Mouse (Mus musculus) midbrain, embryonic 12.5 days (tissue): Measurements from ENCODE around the gene H1f0. TPM values are rescaled to one million over a fixed set of nuclear protein-coding genes. Genes with fewer than 3 reads are reported as not detected.

Experiments used
- ATAC-seq: fragments of 200-750 bp; cut with Nextera tagmentation; 2 replicates; pipeline ENCODE4 v1.8.0; 2017; ENCODE audit warnings: low read depth, moderate TSS enrichment, moderate library complexity; ENCODE audit not compliant: low FRiP score
- H3K27ac ChIP-seq: fragments of 300-500 bp; sonication (generic); replicated peaks from 2 replicates; pipeline ENCODE4 v1.5.1; 2016; ENCODE audit warnings: mild to moderate bottlenecking
- H3K27me3 ChIP-seq: fragments of 300-500 bp; sonication (generic); 2 replicates; pipeline ENCODE4 v1.6.1; 2016; ENCODE audit warnings: mild to moderate bottlenecking
- H3K36me3 ChIP-seq: fragments of 300-500 bp; sonication (generic); 2 replicates; pipeline ENCODE4 v1.6.1; 2016
- H3K4me1 ChIP-seq: fragments of 300-500 bp; sonication (generic); 2 replicates; pipeline ENCODE4 v1.6.1; 2016
- H3K4me2 ChIP-seq: fragments of 300-500 bp; sonication (generic); replicated peaks from 2 replicates; pipeline ENCODE4 v1.6.1; 2016; ENCODE audit warnings: mild to moderate bottlenecking, moderate library complexity
- H3K4me3 ChIP-seq: fragments of 300-500 bp; sonication (generic); 2 replicates; pipeline ENCODE4 v1.5.1; 2016; ENCODE audit warnings: mild to moderate bottlenecking
- H3K9ac ChIP-seq: fragments of 300-500 bp; sonication (generic); replicated peaks from 2 replicates; pipeline ENCODE4 v1.6.1; 2016; ENCODE audit warnings: mild to moderate bottlenecking, moderate library complexity
- H3K9me3 ChIP-seq: fragments of 300-500 bp; sonication (generic); 2 replicates; pipeline ENCODE4 v1.6.1; 2016; ENCODE audit warnings: mild to moderate bottlenecking
- WGBS: fragments of 180-500 bp; shearing (Covaris S2); methylation state at CpG from one replicate; pipeline ENCODE4 v1.1.7; 2016; 5-methylcytosine and 5-hydroxymethylcytosine counted together
- polyA plus RNA-seq: library from polyadenylated mRNA; unstranded; fragments of >200 nt; fragmentation: Nextera tagmentation; extraction: Ambion mirVana; gene quantifications from 2 replicates; pipeline ENCODE4 v1.2.1, GENCODE M21; 2016

Gene H1f0
- polyA plus RNA-seq, 1 experiment from 2014 or later = 575 TPM

GRCm38 (mm10) chr15:78990970-78991525 lies 37.2 kb upstream of the H1f0 start:
- Histone ChIP-seq H3K4me2 (no peak overlapping the region), H3K9me3 (no peaks in the 10 kb centered on the region), H3K4me1 (peaks cover 9% of the 10 kb centered on the region; the same call in 1 of the 2 replicates), H3K4me3 (no peak overlapping the region), H3K9ac (no peak overlapping the region), H3K27ac (no peak overlapping the region), H3K36me3 (peaks cover 82% of the 10 kb centered on the region), H3K27me3 (no peaks in the 10 kb centered on the region)
- ATAC-seq = no peak
- 95% methylated on average over 25 of the region's 25 CpGs for WGBS

GRCm38 (mm10) chr15:78992235-78992634 lies 36.0 kb upstream of the H1f0 start:
- Histone ChIP-seq H3K9ac (no peak overlapping the region), H3K4me2 (no peak overlapping the region), H3K9me3 (no peaks in the 10 kb centered on the region), H3K27ac (no peak overlapping the region), H3K27me3 (no peaks in the 10 kb centered on the region), H3K36me3 (peaks cover 83% of the 10 kb centered on the region), H3K4me1 (peaks cover 9% of the 10 kb centered on the region; the same call in 1 of the 2 replicates), H3K4me3 (no peak overlapping the region)
- ATAC-seq = no peak
- 96% methylated on average over 7 of the region's 7 CpGs for WGBS

GRCm38 (mm10) chr15:78992925-78993324 lies 35.3 kb upstream of the H1f0 start:
- 97% methylated on average over 24 of the region's 24 CpGs for WGBS
- peaks cover 7% of the 10 kb centered on the region; the same call in 1 of the 2 replicates for H3K4me1 ChIP-seq
- H3K27me3 ChIP-seq = no peaks in the 10 kb centered on the region
- no peak overlapping the region for H3K27ac ChIP-seq
- peaks cover 83% of the 10 kb centered on the region for H3K36me3 ChIP-seq
- no peak overlapping the region for H3K4me3 ChIP-seq
- H3K9me3 ChIP-seq = no peaks in the 10 kb centered on the region
- H3K9ac ChIP-seq = no peak overlapping the region
- no peak for ATAC-seq
- no peak overlapping the region for H3K4me2 ChIP-seq

- H3K27me3 ChIP-seq = no peaks in the 10 kb centered on the region
- ATAC-seq = no peak
- no peak overlapping the region for H3K9ac ChIP-seq
- H3K4me3 ChIP-seq = no peak overlapping the region
- WGBS = 85% methylated on average over 4 of the region's 4 CpGs
- H3K27ac ChIP-seq = no peak overlapping the region
- H3K9me3 ChIP-seq = no peaks in the 10 kb centered on the region
- H3K4me1 ChIP-seq = no peaks in the 10 kb centered on the region
- no peak overlapping the region for H3K4me2 ChIP-seq
- H3K36me3 ChIP-seq = peaks cover 82% of the 10 kb centered on the region
These were observed 32.3 kb upstream of the H1f0 start for GRCm38 (mm10) chr15:78995916-78996315.

- peaks cover 82% of the 10 kb centered on the region for H3K36me3 ChIP-seq
- no peaks in the 10 kb centered on the region for H3K4me1 ChIP-seq
- 89% methylated on average over 3 of the region's 3 CpGs for WGBS
- H3K27ac ChIP-seq = no peak overlapping the region
- H3K9ac ChIP-seq = no peak overlapping the region
- H3K4me3 ChIP-seq = no peak overlapping the region
- H3K27me3 ChIP-seq = no peaks in the 10 kb centered on the region
- H3K4me2 ChIP-seq = no peak overlapping the region
- no peak for ATAC-seq
- no peaks in the 10 kb centered on the region for H3K9me3 ChIP-seq
These were observed 31.6 kb upstream of the H1f0 start for GRCm38 (mm10) chr15:78996663-78997062.

- H3K27me3 ChIP-seq = no peaks in the 10 kb centered on the region
- H3K9ac ChIP-seq = no peak overlapping the region
- no peak overlapping the region for H3K27ac ChIP-seq
- peaks cover 82% of the 10 kb centered on the region for H3K36me3 ChIP-seq
- H3K4me1 ChIP-seq = no peaks in the 10 kb centered on the region
- ATAC-seq = no peak
- 69% methylated on average over 8 of the region's 8 CpGs for WGBS
- no peak overlapping the region for H3K4me2 ChIP-seq
- no peak overlapping the region for H3K4me3 ChIP-seq
- no peaks in the 10 kb centered on the region for H3K9me3 ChIP-seq
These were observed 29.9 kb upstream of the H1f0 start for GRCm38 (mm10) chr15:78998348-78998747.

- no peak overlapping the region for H3K27ac ChIP-seq
- ATAC-seq = no peak
- no peaks in the 10 kb centered on the region for H3K27me3 ChIP-seq
- H3K4me2 ChIP-seq = no peak overlapping the region
- no peak overlapping the region for H3K4me3 ChIP-seq
- WGBS = 92% methylated on average over 11 of the region's 11 CpGs
- no peaks in the 10 kb centered on the region for H3K4me1 ChIP-seq
- no peaks in the 10 kb centered on the region for H3K9me3 ChIP-seq
- H3K36me3 ChIP-seq = peaks cover 81% of the 10 kb centered on the region
- no peak overlapping the region for H3K9ac ChIP-seq
These were observed 28.7 kb upstream of the H1f0 start for GRCm38 (mm10) chr15:78999586-78999985.

- Histone ChIP-seq H3K9ac (no peak overlapping the region), H3K4me1 (no peaks in the 10 kb centered on the region), H3K36me3 (peaks cover 82% of the 10 kb centered on the region), H3K4me2 (no peak overlapping the region), H3K9me3 (no peaks in the 10 kb centered on the region), H3K27me3 (no peaks in the 10 kb centered on the region), H3K27ac (no peak overlapping the region), H3K4me3 (no peak overlapping the region)
- no peak for ATAC-seq
- WGBS = 89% methylated on average over 7 of the region's 7 CpGs
These were observed 27.9 kb upstream of the H1f0 start for GRCm38 (mm10) chr15:79000357-79000791.

- H3K36me3 ChIP-seq = peaks cover 85% of the 10 kb centered on the region
- no peak overlapping the region for H3K4me3 ChIP-seq
- no peak overlapping the region for H3K27ac ChIP-seq
- H3K27me3 ChIP-seq = no peaks in the 10 kb centered on the region
- no peak overlapping the region for H3K4me2 ChIP-seq
- WGBS = 93% methylated on average over 5 of the region's 5 CpGs
- ATAC-seq = no peak
- H3K4me1 ChIP-seq = no peaks in the 10 kb centered on the region
- H3K9me3 ChIP-seq = no peaks in the 10 kb centered on the region
- no peak overlapping the region for H3K9ac ChIP-seq
These were observed 26.7 kb upstream of the H1f0 start for GRCm38 (mm10) chr15:79001559-79001958.

- Histone ChIP-seq H3K4me1 (no peaks in the 10 kb centered on the region), H3K4me2 (no peak overlapping the region), H3K27me3 (no peaks in the 10 kb centered on the region), H3K9me3 (no peaks in the 10 kb centered on the region), H3K9ac (no peak overlapping the region), H3K27ac (no peak overlapping the region), H3K4me3 (no peak overlapping the region), H3K36me3 (peaks cover 90% of the 10 kb centered on the region)
- no peak for ATAC-seq
- 56% methylated on average over 19 of the region's 19 CpGs for whole genome bisulfite sequencing
These were observed 26.2 kb upstream of the H1f0 start for GRCm38 (mm10) chr15:79002036-79002435.

GRCm38 (mm10) chr15:79003079-79003478 lies 25.2 kb upstream of the H1f0 start:
- no peak overlapping the region for H3K4me3 ChIP-seq
- WGBS = 83% methylated on average over 3 of the region's 3 CpGs
- H3K4me1 ChIP-seq = no peaks in the 10 kb centered on the region
- no peak overlapping the region for H3K9ac ChIP-seq
- H3K4me2 ChIP-seq = no peak overlapping the region
- ATAC-seq = no peak
- peaks cover 86% of the 10 kb centered on the region for H3K36me3 ChIP-seq
- no peaks in the 10 kb centered on the region for H3K27me3 ChIP-seq
- no peaks in the 10 kb centered on the region for H3K9me3 ChIP-seq
- H3K27ac ChIP-seq = no peak overlapping the region

- Histone ChIP-seq H3K9ac (no peak overlapping the region), H3K36me3 (peaks cover 62% of the 10 kb centered on the region), H3K9me3 (no peaks in the 10 kb centered on the region), H3K27ac (no peak overlapping the region), H3K4me3 (no peak overlapping the region), H3K27me3 (no peaks in the 10 kb centered on the region), H3K4me2 (no peak overlapping the region), H3K4me1 (no peaks in the 10 kb centered on the region)
- WGBS = 92% methylated on average over 9 of the region's 9 CpGs
- no peak for ATAC-seq
These were observed 22.7 kb upstream of the H1f0 start for GRCm38 (mm10) chr15:79005581-79005980.

- ATAC-seq = no peak
- no peak overlapping the region for H3K27ac ChIP-seq
- WGBS = 83% methylated on average over 3 of the region's 3 CpGs
- H3K27me3 ChIP-seq = no peaks in the 10 kb centered on the region
- no peak overlapping the region for H3K9ac ChIP-seq
- no peak overlapping the region for H3K4me2 ChIP-seq
- H3K4me3 ChIP-seq = no peak overlapping the region
- H3K9me3 ChIP-seq = no peaks in the 10 kb centered on the region
- H3K4me1 ChIP-seq = peaks cover 2% of the 10 kb centered on the region; the same call in 1 of the 2 replicates
- peaks cover 52% of the 10 kb centered on the region for H3K36me3 ChIP-seq
These were observed 21.6 kb upstream of the H1f0 start for GRCm38 (mm10) chr15:79006638-79007037.
